Mouse (Mus musculus): Measurements from ENCODE around the gene Gm973.
"Not testable (repeated sequence)": the region's sequence is repeated elsewhere in the genome, so short reads cannot be mapped to it uniquely, and the experiment has no call there.

The Gm973 gene

DNA sequence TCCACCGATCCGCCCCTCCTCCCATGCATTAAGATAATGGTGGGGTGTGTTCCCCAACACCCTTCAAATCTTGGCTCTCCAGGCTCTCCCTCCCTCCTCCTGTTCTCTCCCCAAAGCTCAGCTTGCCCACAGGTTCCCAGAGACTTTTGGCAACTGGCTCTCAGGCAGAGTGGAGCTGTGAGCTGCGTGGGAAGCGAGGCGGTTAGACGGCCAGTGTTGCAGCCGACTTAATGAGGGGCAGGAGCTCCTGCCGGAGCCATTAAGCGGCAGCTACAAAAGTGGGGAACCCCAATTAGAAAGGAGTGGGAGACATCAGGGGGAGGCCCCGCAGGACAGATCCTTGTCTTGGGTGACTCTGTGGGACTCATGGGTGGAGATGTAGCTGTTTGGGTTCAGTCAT lies 76.3 kb downstream of the Gm973 start:
- DNase-seq, result peak; percentile 65

DNA sequence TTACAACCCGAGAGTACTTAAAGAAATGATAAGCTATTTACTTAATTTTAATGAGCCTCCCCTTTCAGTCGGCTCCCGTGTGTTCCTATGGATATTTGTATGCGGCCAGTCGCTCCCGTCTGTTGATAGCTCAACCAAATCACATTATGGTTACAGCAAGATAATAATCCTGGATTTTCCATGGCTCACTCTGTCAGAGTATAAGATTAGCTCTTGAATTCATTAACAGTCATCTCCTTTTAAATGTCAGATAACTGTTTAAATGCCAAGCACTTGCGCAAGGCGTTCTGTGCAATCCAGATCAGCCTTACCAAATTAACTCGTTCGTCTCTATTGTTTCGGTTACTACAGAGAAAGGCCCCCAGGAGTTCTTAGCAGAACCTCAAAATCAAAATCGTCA lies 76.8 kb downstream of the Gm973 start:
- no peak for DNase-seq

DNA sequence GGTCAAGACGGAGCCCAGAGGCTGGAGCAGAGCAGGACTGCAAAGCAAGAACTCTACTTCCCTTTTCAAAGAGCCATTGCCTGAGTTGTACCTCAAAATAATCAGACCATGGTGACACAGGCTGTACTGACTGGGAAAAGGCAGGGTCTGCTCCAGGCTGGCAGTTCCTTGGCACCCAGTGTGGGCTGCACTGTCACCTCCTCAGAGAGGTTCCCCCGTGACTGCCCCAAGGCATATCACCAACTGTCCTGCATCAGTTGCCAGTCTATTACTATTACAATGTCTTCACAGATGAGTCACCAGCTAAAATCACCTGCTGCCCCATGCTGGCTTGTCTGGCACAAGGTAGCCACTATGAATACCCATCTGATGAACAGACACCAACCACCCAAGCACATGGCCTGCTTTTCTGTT lies 77.6 kb downstream of the Gm973 start:
- no peak for DNase-seq

DNA sequence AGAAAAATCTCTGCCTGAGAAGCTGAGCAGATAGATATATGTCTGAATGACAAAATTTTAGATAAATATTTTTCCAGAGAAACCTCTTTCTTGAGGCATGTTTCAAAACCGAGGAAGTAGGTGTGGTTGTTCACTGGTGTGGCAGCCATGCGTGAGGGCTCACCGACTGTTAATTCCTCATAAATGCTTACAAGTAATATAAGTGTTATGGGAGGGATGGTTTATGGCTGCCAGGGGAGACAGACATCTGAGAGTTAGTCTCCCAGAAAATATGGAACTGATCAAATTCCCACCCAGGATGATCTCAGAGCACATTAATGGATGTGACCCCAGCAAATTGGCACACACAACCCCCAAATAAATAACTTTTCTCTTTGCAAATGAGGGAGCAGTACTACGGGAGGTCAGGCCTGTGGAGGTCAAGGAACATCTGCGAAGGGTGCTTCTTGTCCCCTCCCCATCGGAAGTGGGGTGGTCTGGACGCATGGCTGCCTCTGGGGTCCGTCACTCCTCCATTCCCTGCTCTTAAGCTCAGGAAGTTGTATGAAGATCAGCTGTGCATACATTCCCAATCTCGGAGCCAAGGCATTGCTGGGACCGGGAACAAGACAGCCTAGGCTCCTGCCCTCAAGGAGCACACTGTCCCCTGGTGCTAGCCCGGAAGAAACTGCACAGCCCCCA lies 78.7 kb downstream of the Gm973 start:
- no peak for DNase-seq

DNA sequence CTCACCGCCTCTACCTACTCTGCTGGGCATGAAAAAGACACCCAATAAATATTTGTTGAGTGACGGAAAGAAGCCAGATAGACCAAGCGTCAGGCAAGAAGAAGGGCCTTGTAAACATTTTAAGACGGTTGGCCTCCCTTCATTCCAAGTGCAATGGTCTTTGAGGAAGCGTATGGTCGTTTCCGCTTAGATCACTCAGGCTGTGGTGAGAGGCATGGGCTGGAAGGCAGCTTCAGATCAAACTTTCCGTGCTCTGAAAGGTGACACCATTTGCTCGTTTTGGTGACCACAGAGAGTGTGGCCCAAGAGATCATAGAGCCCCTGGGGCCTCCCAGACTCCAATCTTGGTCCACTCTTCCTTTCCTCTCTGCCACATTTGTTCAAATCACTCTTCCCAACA lies 79.5 kb downstream of the Gm973 start:
- no peak for DNase-seq

DNA sequence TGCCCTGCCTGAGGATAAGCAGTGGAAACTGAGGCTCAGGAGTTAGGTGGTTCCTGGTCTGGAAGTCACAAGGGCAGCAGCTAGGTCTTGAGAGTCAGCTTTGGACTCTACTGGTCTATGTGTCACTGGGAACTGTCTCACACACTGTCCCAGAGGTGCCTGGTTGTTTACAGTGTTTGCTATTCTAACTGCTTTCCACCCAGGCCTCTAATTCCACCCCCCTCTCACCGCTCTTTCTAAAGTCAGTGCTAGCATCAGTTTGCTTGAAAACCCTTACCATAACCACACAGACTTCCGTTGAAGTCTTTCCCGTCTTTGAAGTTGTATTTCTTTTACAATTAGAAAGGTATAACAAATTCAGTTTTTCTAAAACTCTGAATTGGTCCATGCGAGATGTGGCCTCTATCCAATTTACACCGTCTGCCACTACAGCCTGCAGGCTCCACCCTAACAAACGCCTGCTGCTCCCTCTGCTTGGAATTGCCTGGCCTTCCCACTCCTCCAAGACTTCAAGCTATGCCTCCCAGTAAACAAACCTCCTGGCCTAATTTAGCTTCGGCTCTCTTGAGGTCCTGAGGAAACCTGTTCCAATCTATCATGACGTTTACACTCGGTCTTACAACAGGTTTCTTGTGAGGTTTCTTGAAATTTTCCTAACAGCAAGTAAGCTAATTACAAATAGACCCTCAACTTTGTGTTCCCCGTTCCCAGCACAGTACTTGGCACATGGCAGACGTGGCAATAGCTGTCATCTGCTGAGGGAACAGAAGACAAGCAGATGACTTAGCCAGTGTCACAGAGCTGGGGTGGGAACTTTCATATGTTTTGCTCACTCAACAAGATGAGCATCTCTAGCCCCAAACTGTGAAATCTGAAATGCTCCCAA lies 86.7 kb downstream of the Gm973 start:
- DNase-seq, result peak; percentile 13

DNA sequence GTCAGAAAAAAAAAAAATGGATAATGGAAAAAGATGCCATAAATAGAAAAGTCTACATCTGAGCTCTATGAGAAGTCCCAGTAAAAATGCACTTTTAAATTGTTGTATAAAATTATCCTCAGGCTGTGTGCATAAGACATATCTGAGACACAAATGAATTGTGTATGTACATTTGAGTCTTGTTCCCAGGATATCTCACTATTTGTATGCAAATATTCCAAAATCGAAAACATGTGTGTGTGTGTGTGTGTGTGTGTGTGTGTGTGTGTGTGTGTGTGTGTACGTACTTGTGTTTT lies 87.3 kb downstream of the Gm973 start:
- DNase-seq, result no peak

DNA sequence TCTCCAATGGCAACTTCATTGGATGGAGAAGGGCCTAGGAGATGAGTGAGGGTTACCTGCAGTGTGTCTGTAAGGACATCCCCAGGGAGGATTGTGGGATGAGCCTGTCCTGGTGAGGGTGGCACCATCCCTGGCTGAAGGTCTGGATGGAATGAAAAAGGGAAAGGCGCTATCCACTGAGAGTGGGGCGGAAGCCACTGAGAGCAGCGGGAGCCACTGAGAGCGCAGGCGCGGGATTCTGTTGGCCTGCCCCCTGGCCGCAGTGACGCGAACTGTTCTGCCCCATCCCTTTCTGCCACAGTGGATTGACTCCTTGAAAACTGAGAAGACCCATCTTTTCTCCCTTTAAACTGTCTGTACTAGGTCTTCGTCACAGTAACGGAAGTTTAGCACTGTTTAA lies 87.8 kb downstream of the Gm973 start:
- DNase-seq, result no peak

DNA sequence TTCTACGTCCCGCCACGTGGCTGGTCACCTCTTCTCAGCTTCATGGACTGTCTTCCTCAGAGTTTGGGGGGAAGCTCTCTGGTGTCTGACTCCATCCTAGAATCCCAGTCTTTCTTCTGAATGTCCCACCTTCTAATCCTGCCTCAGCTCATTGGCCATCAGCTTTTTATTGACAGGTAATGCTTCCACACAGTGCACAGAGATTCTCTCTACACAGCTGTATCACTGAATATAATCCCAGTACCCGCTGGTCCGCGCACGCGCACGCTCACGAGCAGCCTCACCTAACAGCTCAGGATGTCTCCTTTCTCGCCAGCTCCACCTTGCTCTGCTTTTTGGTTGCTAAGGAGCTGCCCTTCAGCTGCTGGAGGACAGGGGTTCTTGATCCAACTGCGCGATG lies 90.4 kb downstream of the Gm973 start:
- no peak for DNase-seq

DNA sequence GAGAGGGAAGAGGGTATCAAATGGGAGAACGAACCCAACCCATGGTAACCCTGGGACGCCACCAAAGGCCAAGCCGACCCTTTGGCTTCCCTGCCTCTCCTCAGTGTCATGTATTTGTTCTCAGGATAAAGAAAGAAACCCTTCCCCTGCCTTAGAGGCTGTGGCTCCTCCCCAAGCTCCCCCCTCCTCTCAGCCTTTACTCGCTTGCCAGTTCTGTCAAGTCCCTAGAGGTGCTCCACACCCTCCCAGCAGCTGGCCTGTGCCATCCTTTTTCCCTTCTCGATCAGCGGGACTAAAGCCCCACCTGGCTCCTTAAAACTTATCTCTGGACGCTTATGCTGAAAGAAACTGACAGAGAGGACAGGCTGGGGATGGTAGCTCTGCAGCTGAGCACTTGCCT lies 91.0 kb downstream of the Gm973 start:
- no peak for DNase-seq

DNA sequence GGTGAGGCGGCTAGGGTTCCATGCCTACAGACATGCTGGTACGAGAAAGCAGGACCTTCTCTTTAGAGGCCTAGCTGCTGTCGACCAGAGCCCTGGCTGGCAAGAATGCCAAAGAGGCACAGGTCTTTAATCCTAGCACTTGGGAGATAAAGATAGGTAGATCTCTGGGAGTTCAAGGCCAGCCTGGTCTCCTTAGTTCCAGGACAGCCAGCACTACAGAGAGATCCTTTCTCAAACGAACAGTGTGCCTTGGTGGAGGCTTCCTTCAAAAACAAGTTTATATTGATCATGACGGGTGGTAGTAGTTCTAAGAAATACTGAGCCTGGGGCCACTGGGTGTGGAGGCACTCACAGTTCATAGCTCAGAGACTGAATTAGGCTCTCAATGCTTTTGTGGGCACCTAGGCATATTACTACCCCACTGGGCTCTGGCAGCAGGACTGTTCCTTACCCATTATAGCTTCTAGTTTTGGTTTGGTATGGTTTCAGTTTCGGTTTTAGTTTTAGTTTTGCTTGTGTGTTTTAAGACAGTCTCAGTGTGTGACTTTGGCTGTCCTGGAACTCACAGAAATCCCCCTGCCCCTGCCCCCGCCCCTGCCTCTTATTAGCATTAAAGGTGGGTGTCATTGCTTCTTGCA lies 92.2 kb downstream of the Gm973 start:
- DNase-seq, result no peak

DNA sequence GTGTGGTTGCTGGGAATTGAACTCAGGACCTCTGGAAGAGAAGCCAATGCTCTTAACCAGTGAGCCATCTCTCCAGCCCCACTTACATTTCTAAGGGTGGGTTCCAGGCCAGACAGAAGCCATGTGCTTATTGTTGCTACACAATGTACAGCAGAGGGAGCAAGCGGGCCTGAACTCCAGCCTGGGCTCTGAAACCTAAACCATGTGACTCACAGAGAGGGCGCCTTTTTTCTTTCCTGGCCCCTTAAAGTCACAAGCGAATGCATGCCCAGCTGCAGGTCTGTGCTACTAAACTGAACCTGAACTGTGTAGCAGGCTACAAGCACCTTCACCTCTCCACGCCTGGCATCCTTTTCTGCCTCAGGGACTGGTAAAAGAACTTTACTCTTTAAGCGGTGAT lies 92.9 kb downstream of the Gm973 start:
- DNase-seq, result no peak

DNA sequence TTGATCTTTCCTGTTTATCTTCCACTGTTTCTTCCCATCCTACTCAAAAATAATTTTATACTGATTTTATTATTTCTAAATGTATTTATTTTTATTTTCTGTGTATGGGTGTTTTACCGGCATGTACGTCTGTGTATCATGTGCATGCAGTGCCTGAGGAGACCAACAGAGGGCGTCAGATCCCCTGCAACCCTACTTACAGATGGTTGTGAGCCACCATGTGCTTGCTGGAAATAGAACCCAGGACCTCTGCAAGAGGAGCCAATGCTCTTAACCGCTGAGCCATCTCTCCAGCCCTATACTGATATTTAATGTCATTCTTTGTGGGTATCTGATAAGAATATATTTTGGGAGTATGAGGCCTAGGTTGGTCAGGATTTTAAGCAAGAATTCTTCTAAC lies 93.4 kb downstream of the Gm973 start:
- no peak for DNase-seq

DNA sequence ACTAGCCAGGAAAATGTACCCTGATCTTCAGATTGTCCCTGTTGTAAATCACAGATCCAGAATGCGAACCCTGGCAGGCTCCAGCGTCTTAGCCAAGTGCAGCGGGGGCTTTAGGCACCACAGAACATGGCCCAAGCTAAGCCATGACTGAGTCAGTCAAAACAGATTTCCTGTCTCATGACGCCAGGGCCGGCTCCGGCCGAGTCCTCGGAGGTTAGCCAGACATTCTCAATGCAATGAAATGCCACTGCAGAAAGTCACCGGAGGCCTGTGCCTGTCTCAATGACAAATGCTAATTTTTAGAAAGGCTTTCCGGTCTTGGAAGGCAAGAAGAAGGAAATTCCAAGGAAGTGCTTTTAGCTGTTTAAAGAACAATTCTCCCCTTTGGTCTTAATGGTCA lies 93.8 kb downstream of the Gm973 start:
- no peak for DNase-seq

DNA sequence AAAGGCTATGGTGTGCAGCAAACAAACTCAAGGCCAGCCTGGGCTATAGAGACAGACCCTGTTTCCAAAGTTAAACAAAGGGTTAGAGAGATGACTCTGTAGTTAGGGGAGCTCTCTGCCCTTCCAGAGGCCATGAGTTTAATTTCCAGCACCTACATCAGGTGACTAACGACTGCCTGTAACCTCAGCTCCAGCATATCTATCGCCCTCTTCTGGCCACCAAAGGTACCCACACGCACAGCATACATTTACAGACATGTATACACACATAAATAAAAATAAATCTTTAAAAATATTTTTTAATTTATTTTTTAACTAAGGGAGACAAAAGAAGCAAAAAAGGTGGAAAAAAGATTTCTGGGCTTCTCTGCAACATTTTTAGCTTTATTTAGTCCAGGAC lies 94.9 kb downstream of the Gm973 start:
- DNase-seq, result no peak

DNA sequence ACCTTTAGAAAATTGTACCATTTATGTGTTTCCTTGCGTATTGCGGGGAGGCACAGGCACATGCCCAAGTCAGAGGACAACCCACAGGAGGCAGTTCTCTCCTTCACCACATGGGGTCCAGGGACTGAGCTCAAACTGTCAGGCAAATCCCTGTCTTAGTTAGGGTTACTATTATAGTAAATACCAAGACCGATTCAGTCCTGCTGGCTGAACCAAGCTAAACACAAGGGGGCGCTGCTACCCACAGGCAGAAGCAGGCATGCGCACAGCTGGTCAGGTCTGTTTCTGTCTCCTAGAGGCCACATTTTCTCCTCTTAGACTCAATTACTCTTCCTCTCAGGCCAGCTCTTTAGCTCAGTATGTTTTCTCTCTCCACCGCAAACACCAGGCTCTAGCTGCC lies 97.7 kb downstream of the Gm973 start:
- DNase-seq, result peak; percentile 15

DNA sequence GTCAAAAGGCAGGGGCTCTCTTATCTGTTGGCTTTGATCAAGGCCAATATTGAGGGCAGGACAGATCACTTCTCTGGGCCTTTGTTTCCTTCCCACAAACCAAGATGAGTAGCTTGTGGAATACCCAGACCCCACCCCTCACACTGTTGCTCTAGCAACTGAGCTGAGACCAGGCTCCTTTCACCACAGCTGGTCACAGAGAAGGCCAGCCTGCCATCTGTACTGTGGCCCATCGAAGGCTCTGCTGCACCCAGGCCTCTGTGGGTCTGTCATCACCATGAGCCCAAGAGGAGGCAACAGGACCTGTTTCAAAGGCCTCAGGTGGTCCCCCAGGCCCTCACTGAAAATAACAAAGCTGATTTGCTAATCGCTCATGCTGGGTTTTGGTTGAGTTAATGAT lies 99.0 kb downstream of the Gm973 start:
- no peak for DNase-seq

DNA sequence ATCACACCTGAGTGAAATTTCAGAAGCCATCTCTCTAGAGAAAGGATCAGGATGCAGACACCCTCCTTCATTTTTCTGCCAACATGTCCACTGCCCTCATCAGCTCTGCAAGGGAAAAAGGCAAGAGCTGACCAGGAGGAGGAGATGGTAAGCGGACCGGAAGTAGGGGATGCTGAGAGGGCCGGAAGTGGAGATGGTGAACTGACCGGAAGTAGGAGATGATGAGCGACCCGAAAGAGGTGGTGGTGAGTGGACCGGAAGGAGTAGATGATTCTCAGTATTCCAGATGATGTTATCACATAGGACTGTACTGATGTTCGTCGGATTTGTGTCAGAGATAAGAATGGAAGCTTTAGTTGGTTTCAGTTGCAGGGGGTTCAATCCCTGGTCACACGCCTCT lies 103.1 kb downstream of the Gm973 start:
- DNase-seq, result no peak

DNA sequence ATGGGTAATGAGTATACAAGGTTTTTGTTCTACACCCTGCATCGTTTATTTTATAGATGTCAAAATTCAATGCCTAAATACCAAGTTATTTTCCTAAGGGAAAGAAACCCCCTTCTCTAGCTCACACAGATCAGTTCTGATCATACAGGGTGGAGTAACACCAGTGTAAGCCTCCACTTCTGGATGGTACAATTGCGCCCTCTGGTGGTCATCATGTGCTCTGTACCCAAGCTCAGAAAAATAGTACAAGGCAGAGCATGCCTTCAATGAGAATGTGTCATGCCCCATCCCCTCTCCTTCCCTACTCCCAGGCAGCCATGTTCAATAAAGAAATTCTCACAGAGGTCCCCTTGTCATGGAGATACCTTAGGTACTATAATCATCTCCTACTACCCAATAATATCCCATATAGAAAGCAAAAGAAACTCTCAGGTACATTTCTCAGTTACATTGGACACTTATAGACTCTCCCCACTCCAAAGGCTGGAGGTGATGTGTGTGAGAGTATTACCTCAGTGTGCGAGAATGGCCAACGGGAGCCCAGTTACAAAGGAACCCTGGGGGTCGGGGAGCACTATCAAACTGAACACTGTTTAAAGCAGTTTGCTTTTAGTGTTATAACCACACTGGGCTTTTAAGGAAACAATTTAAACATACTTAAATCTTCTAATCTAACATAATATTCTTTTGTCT lies 107.4 kb downstream of the Gm973 start:
- peak; percentile 67 for DNase-seq

DNA sequence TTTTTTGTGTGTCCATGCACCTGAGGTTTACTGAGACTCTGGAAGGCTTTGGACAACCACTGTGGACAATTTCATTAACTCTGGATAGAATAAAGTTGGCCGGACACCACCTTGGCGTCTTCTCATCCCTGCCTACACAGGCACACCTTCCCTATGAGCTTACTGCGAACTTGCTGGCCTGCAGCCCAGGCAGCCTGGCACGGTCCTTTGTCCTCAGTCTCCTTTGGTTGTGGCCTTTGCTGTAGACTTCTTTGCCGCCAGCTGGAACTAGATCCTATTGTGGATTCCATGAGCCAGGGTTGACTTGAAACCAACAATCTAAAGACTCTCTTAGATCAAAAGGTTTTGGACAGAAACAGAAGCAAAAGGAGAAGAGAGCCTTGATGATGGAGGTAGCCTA lies 109.3 kb downstream of the Gm973 start:
- DNase-seq, result no peak

DNA sequence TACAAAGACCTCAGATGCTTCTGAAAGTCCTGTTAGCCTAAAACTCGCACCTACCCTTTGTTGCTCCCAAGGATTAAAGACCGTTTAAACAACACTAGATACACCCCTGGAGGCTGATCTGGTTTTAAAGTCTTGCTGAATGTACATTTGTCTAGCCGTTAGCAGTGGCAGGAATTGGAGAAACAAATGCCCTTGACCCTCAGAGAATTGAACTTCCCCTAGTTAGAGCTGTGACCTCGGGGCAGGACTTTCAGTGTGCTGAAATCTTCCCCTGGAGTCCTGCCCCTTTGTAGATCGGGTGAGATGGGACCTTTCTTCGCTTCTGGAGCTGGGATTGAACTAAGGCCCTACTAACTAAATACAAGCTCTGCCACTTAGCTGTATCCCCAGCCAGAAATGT lies 113.1 kb downstream of the Gm973 start:
- DNase-seq, result no peak

DNA sequence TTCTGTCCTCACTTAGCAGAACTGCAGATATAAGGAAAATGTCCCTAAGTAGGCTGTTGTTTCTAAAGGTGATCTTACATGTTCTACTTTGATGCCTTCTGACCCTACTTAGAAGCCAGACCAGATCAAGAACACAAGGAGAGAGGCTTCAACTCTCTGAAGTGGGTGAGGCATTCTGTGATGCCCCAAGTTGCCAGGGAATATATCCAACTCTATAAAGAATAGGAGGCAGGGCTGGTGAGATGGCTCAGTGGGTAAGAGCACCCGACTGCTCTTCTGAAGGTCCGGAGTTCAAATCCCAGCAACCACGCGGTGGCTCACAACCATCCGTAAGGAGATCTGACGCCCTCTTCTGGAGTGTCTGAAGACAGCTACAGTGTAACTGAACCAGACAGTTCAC lies 114.3 kb downstream of the Gm973 start:
- not testable (repeated sequence) for DNase-seq

DNA sequence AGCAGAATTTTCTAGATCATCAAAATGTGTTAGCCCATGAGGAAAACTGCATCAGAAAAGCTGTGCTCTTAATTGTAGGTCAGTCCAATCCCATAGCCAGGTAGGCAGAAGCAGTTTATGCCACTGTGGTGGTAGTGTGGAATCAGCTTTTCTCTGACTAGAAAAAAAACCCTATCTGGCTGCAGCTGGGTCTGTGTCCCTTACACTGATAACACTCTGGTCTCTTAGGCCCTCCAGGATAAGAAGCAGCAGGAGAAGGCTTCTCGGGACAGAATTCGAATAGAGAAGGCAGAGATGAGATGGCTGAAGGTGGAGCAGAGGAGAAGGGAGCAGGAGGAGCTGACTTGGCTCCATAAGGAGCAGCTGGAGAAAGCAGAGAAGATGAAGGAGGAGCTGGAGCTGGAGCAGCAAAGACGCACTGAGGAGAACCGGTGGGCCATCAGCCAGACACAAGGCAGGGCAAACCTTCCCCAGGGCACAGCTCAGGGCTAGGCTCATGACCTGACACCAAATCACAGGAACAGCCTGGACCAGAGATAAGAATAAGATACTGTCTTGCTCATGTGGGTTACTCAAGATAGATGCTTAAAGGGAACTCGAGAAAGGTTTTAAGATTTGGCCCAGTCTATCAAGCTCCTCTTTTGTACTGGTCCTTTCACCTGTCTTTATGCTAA lies 116.1 kb downstream of the Gm973 start:
- no peak for DNase-seq

All from right cerebral cortex, adult 18-20 months (tissue).